Mouse (Mus musculus): Measurements from ENCODE around the gene Sytl1. TPM values are rescaled to one million over a fixed set of nuclear protein-coding genes. Genes with fewer than 3 reads are reported as not detected.
A peak's percentile ranks its signal among the peaks of the same experiment; 100 is the strongest.

Gene Sytl1
- polyA plus RNA-seq, 1 experiment from 2014 or later = 4.0 TPM

- Histone ChIP-seq H3K36me3 (ENCODE audit: control insufficient read depth, insufficient read depth, low read length) (no peaks in the 10 kb centered on the region), H3K9ac (ENCODE audit: low read depth, low read length) (no peak overlapping the region), H3K27ac (ENCODE audit: low read length) (no peak overlapping the region), H3K9me3 (ENCODE audit: control insufficient read depth, low read length) (no peaks in the 10 kb centered on the region), H3K4me2 (ENCODE audit: low read depth, low read length) (no peak overlapping the region), H3K4me1 (ENCODE audit: control insufficient read depth, insufficient read depth, low read length) (peaks cover 12% of the 10 kb centered on the region), H3K4me3 (ENCODE audit: low read length) (no peak overlapping the region), H3K27me3 (replicated peaks; ENCODE audit: control insufficient read depth, insufficient read depth, low read length) (peaks cover 9% of the 10 kb centered on the region)
- ATAC-seq = no peak
- 6% methylated on average over 5 of the region's 5 CpGs for WGBS
Measured at GRCm38 (mm10) chr4:133217641-133218040, 45.3 kb downstream of the Sytl1 start.

GRCm38 (mm10) chr4:133213661-133214060 is 49.3 kb downstream of the Sytl1 start:
- Histone ChIP-seq H3K36me3 (ENCODE audit: control insufficient read depth, insufficient read depth, low read length) (no peaks in the 10 kb centered on the region), H3K4me2 (ENCODE audit: low read depth, low read length) (peak overlapping the region; percentile 84; the same call in 1 of the 2 replicates), H3K4me1 (ENCODE audit: control insufficient read depth, insufficient read depth, low read length) (peaks cover 13% of the 10 kb centered on the region), H3K4me3 (ENCODE audit: low read length) (no peak overlapping the region), H3K27ac (ENCODE audit: low read length) (no peak overlapping the region), H3K9ac (ENCODE audit: low read depth, low read length) (no peak overlapping the region), H3K27me3 (replicated peaks; ENCODE audit: control insufficient read depth, insufficient read depth, low read length) (peaks cover 8% of the 10 kb centered on the region), H3K9me3 (ENCODE audit: control insufficient read depth, low read length) (no peaks in the 10 kb centered on the region)
- 14% methylated on average over 10 of the region's 10 CpGs for WGBS
- no peak for ATAC-seq

- WGBS = 3% methylated on average over 8 of the region's 9 CpGs
Measured at GRCm38 (mm10) chr4:133213268-133213590, 49.7 kb downstream of the Sytl1 start.

GRCm38 (mm10) chr4:133212562-133213267 is 50.2 kb downstream of the Sytl1 start:
- 2% methylated on average over 44 of the region's 44 CpGs for WGBS
- ATAC-seq = peak; percentile 87
- Histone ChIP-seq H3K27ac (ENCODE audit: low read length) (no peak overlapping the region), H3K4me3 (ENCODE audit: low read length) (peak overlapping the region; percentile 61), H3K4me1 (ENCODE audit: control insufficient read depth, insufficient read depth, low read length) (peaks cover 13% of the 10 kb centered on the region), H3K9ac (ENCODE audit: low read depth, low read length) (peak overlapping the region; percentile 55), H3K27me3 (replicated peaks; ENCODE audit: control insufficient read depth, insufficient read depth, low read length) (peaks cover 8% of the 10 kb centered on the region), H3K36me3 (ENCODE audit: control insufficient read depth, insufficient read depth, low read length) (no peaks in the 10 kb centered on the region), H3K4me2 (ENCODE audit: low read depth, low read length) (peak overlapping the region; percentile 84), H3K9me3 (ENCODE audit: control insufficient read depth, low read length) (no peaks in the 10 kb centered on the region)

More at GRCm38 (mm10) chr4:133213268-133213590, 49.7 kb downstream of the Sytl1 start:
- no peaks in the 10 kb centered on the region for H3K36me3 ChIP-seq (ENCODE audit: control insufficient read depth, insufficient read depth, low read length)
- H3K27me3 ChIP-seq (replicated peaks; ENCODE audit: control insufficient read depth, insufficient read depth, low read length) = peaks cover 8% of the 10 kb centered on the region
- no peak overlapping the region for H3K27ac ChIP-seq (ENCODE audit: low read length)
- H3K4me2 ChIP-seq (ENCODE audit: low read depth, low read length) = peak overlapping the region; percentile 84
- peak overlapping the region; percentile 61 for H3K4me3 ChIP-seq (ENCODE audit: low read length)
- no peaks in the 10 kb centered on the region for H3K9me3 ChIP-seq (ENCODE audit: control insufficient read depth, low read length)
- ATAC-seq = peak; percentile 39
- no peak overlapping the region for H3K9ac ChIP-seq (ENCODE audit: low read depth, low read length)
- peaks cover 13% of the 10 kb centered on the region for H3K4me1 ChIP-seq (ENCODE audit: control insufficient read depth, insufficient read depth, low read length)

- peak; percentile 55 for ATAC-seq
- no peak within 1 kb of the TSS for H3K27ac ChIP-seq (ENCODE audit: low read length)
- H3K27me3 ChIP-seq (replicated peaks; ENCODE audit: control insufficient read depth, insufficient read depth, low read length) = peaks cover 8% of the 10 kb centered on the region
- 2% methylated on average over 51 of the region's 52 CpGs for WGBS
- peak within 1 kb of the TSS; percentile 84 for H3K4me2 ChIP-seq (ENCODE audit: low read depth, low read length)
- peaks cover 13% of the 10 kb centered on the region for H3K4me1 ChIP-seq (ENCODE audit: control insufficient read depth, insufficient read depth, low read length)
- H3K36me3 ChIP-seq (ENCODE audit: control insufficient read depth, insufficient read depth, low read length) = no peaks in the 10 kb centered on the region
- no peaks in the 10 kb centered on the region for H3K9me3 ChIP-seq (ENCODE audit: control insufficient read depth, low read length)
- peak within 1 kb of the TSS; percentile 61 for H3K4me3 ChIP-seq (ENCODE audit: low read length)
- H3K9ac ChIP-seq (ENCODE audit: low read depth, low read length) = peak within 1 kb of the TSS; percentile 55
Measured at GRCm38 (mm10) chr4:133211751-133212561, 51.0 kb downstream of the Sytl1 start, which contains the start of the genes Cd164l2 and Gpr3. Gene Cd164l2, plus strand, starts transcription at chr4:133212131. Gene Gpr3, minus strand, starts transcription at chr4:133212536.

- H3K4me3 ChIP-seq (ENCODE audit: low read length) = no peak overlapping the region
- H3K27ac ChIP-seq (ENCODE audit: low read length) = no peak overlapping the region
- no peak for ATAC-seq
- H3K9me3 ChIP-seq (ENCODE audit: control insufficient read depth, low read length) = no peaks in the 10 kb centered on the region
- no peak overlapping the region for H3K4me2 ChIP-seq (ENCODE audit: low read depth, low read length)
- peaks cover 8% of the 10 kb centered on the region for H3K27me3 ChIP-seq (replicated peaks; ENCODE audit: control insufficient read depth, insufficient read depth, low read length)
- H3K4me1 ChIP-seq (ENCODE audit: control insufficient read depth, insufficient read depth, low read length) = peaks cover 13% of the 10 kb centered on the region
- no peaks in the 10 kb centered on the region for H3K36me3 ChIP-seq (ENCODE audit: control insufficient read depth, insufficient read depth, low read length)
- whole genome bisulfite sequencing = 91% methylated on average over 19 of the region's 19 CpGs
- no peak overlapping the region for H3K9ac ChIP-seq (ENCODE audit: low read depth, low read length)
Measured at GRCm38 (mm10) chr4:133210788-133211390, 52.0 kb downstream of the Sytl1 start.

- no peaks in the 10 kb centered on the region for H3K9me3 ChIP-seq (ENCODE audit: control insufficient read depth, low read length)
Measured at GRCm38 (mm10) chr4:133210023-133210787, 52.7 kb downstream of the Sytl1 start.

GRCm38 (mm10) chr4:133209366-133209765 is 53.5 kb downstream of the Sytl1 start:
- no peak overlapping the region for H3K27ac ChIP-seq (ENCODE audit: low read length)
- no peak for ATAC-seq
- WGBS = 4% methylated on average over 11 of the region's 11 CpGs

More at GRCm38 (mm10) chr4:133210023-133210787, 52.7 kb downstream of the Sytl1 start:
- no peak for ATAC-seq
- no peak overlapping the region for H3K27ac ChIP-seq (ENCODE audit: low read length)
- no peak overlapping the region for H3K4me3 ChIP-seq (ENCODE audit: low read length)
- H3K4me1 ChIP-seq (ENCODE audit: control insufficient read depth, insufficient read depth, low read length) = peaks cover 13% of the 10 kb centered on the region
- peaks cover 8% of the 10 kb centered on the region for H3K27me3 ChIP-seq (replicated peaks; ENCODE audit: control insufficient read depth, insufficient read depth, low read length)
- 93% methylated on average over 24 of the region's 24 CpGs for WGBS
- H3K4me2 ChIP-seq (ENCODE audit: low read depth, low read length) = no peak overlapping the region
- H3K36me3 ChIP-seq (ENCODE audit: control insufficient read depth, insufficient read depth, low read length) = no peaks in the 10 kb centered on the region
- no peak overlapping the region for H3K9ac ChIP-seq (ENCODE audit: low read depth, low read length)

More at GRCm38 (mm10) chr4:133209366-133209765, 53.5 kb downstream of the Sytl1 start:
- H3K4me3 ChIP-seq (ENCODE audit: low read length) = no peak overlapping the region
- no peaks in the 10 kb centered on the region for H3K36me3 ChIP-seq (ENCODE audit: control insufficient read depth, insufficient read depth, low read length)
- peaks cover 20% of the 10 kb centered on the region for H3K4me1 ChIP-seq (ENCODE audit: control insufficient read depth, insufficient read depth, low read length)
- H3K9ac ChIP-seq (ENCODE audit: low read depth, low read length) = no peak overlapping the region
- H3K27me3 ChIP-seq (replicated peaks; ENCODE audit: control insufficient read depth, insufficient read depth, low read length) = peaks cover 8% of the 10 kb centered on the region
- H3K9me3 ChIP-seq (ENCODE audit: control insufficient read depth, low read length) = no peaks in the 10 kb centered on the region
- H3K4me2 ChIP-seq (ENCODE audit: low read depth, low read length) = no peak overlapping the region

All from intestine, embryonic 16.5 days (tissue).